Mouse (Mus musculus) B cell, adult (primary cell): ENCODE results near the gene Dok7. TPM values are rescaled to one million over a fixed set of nuclear protein-coding genes. Genes with fewer than 3 reads are reported as not detected.

Experiments
- total RNA-seq: library from RNA; stranded (reverse); gene quantifications from 4 replicates; pipeline ENCODE4 v1.2.4, GENCODE M21; 2023; ENCODE audit not compliant: inconsistent age

The Dok7 gene
- not detected in 4 replicates for total RNA-seq

DNA sequence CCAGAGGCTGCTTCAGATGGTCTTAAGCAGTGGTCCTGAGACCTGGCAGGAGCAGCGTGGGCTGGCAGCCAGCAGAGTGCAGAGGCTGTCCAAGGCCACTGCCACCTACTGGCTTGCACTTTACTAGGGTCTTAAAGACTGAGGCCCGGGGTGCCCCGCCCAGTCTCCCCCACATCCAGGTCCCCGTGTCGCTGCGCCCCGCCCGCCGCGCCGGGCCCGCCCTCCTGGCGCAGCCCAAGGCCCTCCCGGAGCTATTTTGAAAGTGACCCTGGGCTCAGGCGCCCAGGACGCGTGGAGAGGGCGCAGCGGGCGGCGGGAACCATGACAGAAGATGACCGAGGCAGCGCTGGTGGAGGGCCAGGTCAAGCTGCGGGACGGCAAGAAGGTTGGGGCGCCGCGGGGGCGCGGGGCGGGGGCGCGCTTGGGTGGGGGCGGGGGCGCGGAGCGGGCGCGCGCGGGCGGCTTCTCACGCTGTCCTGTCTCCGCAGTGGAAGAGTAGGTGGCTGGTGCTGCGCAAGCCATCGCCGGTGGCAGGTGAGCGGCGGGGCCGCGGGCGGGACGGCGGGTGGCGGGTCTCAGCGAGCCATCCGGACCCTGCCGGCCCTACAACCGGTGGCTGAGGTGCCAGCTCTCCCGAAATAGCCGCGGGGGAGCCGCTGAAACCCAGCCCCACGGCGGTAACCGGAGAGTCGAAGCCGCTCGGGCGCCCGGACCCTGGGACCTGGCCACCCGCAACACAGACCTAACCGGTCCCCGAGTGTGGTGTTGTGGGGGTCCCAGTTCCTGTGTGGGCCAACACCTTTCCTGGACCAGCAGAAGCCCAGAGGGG lies at the start of gene Dok7:
TSS of gene Dok7 (plus strand) at position 163 of the 829 bp plus-strand sequence.

DNA sequence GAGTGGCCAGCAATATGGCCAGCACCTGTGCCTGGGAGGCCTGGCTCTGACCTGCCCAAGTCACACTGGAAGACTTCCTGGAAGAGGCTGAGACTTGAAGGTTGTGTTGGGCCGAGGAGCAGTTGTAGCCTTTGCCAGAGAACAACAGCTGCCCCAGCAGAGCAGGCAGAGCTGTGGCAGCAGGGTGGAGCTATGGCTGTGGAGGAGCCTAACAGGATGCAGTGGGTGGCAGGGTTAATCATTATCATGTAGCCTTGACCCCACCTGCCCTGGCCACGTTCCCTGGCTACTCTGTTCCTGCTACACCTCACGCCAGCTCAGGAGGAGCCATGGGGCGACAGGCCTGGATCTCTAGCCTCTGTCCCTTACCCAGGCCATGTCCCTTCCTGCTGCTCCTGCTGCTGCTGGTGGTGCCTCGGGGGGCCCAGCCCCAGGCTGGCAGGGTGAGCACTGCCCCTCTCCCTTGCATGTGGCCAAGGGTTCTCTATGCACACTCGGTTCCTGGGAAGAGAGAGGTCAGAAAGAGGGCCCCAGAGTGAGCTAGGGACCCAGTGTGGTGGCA lies 15.2 kb upstream of the Dok7 start, which contains the start of gene Hgfac:
TSS of gene Hgfac (plus strand) at position 242 of the 562 bp plus-strand sequence.

DNA sequence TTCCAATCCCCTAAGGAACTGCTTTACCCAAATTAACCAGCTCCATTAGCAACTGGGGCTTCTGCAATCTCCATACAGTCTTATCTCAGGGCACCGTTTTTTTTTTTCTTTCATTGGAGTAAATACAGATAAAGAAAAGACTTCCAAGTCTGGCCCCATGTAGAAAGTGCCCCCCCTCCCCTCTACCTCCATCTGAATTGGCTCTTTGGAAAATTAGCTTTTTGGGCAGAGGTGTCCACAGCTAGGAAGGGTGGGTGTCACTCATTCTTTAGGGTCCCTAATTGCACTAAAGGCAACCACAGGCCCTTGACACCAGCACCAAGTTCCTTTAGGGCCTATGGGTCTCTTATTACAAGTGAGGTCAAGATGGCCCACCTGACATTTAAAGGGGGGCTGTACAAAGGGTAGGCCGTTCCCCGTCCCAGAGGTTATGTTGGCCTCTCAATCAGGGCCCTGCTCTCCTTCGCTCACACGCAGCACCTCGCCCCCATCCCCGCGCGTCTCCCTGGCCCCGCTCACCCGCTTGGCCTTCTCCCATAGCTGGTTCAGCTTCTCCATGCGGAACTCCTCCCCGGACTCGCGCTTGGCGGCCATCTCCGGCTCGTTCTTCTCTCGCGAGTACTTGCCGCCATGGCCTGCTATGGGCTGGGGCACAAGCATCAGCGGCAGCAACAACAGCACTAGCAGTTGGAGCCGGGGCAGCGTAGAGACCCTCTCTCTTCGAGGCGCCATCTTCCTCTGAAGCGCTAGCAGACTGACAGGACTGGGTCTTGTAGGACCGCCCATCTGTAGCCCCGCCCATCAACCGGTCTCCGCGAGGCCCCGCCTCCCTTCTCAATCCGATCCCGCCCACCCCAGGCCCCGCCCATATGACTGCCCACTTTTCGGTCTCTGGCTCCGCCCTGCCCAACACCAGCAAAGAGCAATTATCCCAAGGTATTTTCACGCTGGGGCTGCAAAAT lies 48.7 kb downstream of the Dok7 start, which contains the start of gene Lrpap1:
TSS of gene Lrpap1 (minus strand) at position 807 of the 962 bp plus-strand sequence.

Other genes starting within 250 kb of the Dok7 start
- gene Msantd1, start 148.8 kb upstream of the Dok7 start, total RNA-seq: 2.1 to 2.9 TPM (median 2.5 TPM) in 4 replicates
- gene Rgs12, start 107.3 kb upstream of the Dok7 start, total RNA-seq: 2.0 to 7.0 TPM (median 2.6 TPM) in 4 replicates
- gene Hgfac, start 15.3 kb upstream of the Dok7 start, total RNA-seq: 0.48 to 0.72 TPM in 2 of 4 replicates, not detected in the others
- 38.7 to 51.4 TPM (median 39.1 TPM) in 4 replicates for gene Lrpap1, start 49.0 kb downstream of the Dok7 start, total RNA-seq
- gene Adra2c, start 221.6 kb downstream of the Dok7 start, total RNA-seq: not detected in 4 replicates